Mouse (Mus musculus) ES-E14 (cell line): ENCODE data around the gene Aatf. TPM values are rescaled to one million over a fixed set of nuclear protein-coding genes. Genes with fewer than 3 reads are reported as not detected.

ENCODE experiments used
- DNase-seq: peaks from one replicate; pipeline ENCODE4 v3.0.0-alpha.2; 2013; ENCODE audit warnings: low read depth, low spot score
- H3K27ac ChIP-seq: 2 replicates; pipeline ENCODE4 v1.5.1; 2012; ENCODE audit warnings: low read depth, mild to moderate bottlenecking, low read length, moderate library complexity, mixed read lengths; ENCODE audit not compliant: poor library complexity, insufficient read depth, severe bottlenecking
- H3K36me3 ChIP-seq: 2 replicates; pipeline ENCODE4 v1.6.1; 2012; ENCODE audit warnings: mild to moderate bottlenecking, low read length, moderate library complexity, mixed read lengths; ENCODE audit not compliant: control insufficient read depth, poor library complexity, insufficient read depth, severe bottlenecking
- H3K4me1 ChIP-seq, 2 experiments: fragments of 150-350 bp in 1 of 2; sonication (generic) in 1 of 2; 2 replicates each; pipeline ENCODE4 v1.6.1; 2012; ENCODE audit warnings: low read length in 2 of 2, mild to moderate bottlenecking in 1 of 2, mixed read lengths in 1 of 2; ENCODE audit not compliant: control insufficient read depth in 2 of 2, insufficient read depth in 2 of 2, poor library complexity in 1 of 2
- H3K4me3 ChIP-seq, 2 experiments: fragments of 150-350 bp in 1 of 2; sonication (generic) in 1 of 2; 2 replicates each; pipeline ENCODE4 v1.5.1; 2012; ENCODE audit warnings: low read length in 2 of 2, low read depth in 1 of 2, mild to moderate bottlenecking in 1 of 2, mixed read lengths in 1 of 2; ENCODE audit not compliant: insufficient read depth in 1 of 2, poor library complexity in 1 of 2, severe bottlenecking in 1 of 2
- H3K9ac ChIP-seq: 2 replicates; pipeline ENCODE4 v1.6.1; 2012; ENCODE audit warnings: low read depth, mild to moderate bottlenecking, low read length, mixed read lengths; ENCODE audit not compliant: poor library complexity, insufficient read depth, severe bottlenecking
- H3K9me3 ChIP-seq: fragments of 150-350 bp; sonication (generic); 2 replicates; pipeline ENCODE4 v1.6.1; 2012; ENCODE audit warnings: low read depth, mild to moderate bottlenecking, low read length; ENCODE audit not compliant: control insufficient read depth, insufficient read depth
- CHD2 ChIP-seq: IDR thresholded peaks from 2 replicates; pipeline ENCODE4 v1.6.1; 2014; ENCODE audit warnings: mild to moderate bottlenecking, low read depth, low read length, inconsistent platforms
- HCFC1 ChIP-seq: IDR thresholded peaks from 2 replicates; pipeline ENCODE4 v1.6.1; 2012; ENCODE audit warnings: low read length, inconsistent platforms, borderline replicate concordance; ENCODE audit not compliant: insufficient read depth
- MAFK ChIP-seq: IDR thresholded peaks from 2 replicates; pipeline ENCODE4 v1.6.1; 2014; ENCODE audit warnings: mild to moderate bottlenecking, low read depth, low read length, inconsistent platforms; ENCODE audit not compliant: insufficient read depth
- ZC3H11A ChIP-seq: IDR thresholded peaks from 2 replicates; pipeline ENCODE4 v1.6.1; 2012; ENCODE audit warnings: low read depth, mild to moderate bottlenecking, inconsistent platforms, low read length, borderline replicate concordance
- ZNF384 ChIP-seq: IDR thresholded peaks from 2 replicates; pipeline ENCODE4 v1.6.1; 2012; ENCODE audit warnings: low read depth, low read length, inconsistent platforms
- in situ Hi-C, 2 experiments: fragments of 600-800 bp; cut with MboI; formaldehyde crosslinking; loops; one replicate each; pipeline ENCODE4 v1.15.1; 2025; ENCODE audit warnings: low sequenced_read_pairs in 2 of 2, inconsistent platforms in 1 of 2; ENCODE audit not compliant: unreplicated experiment in 2 of 2
- total RNA-seq: library from RNA; depleted of rRNA; stranded (reverse); fragments of 300-350 nt; gene quantifications from 2 replicates; pipeline ENCODE4 v1.2.3, GENCODE M21; 2012

Aatf gene
- total RNA-seq, 1 experiment, result 55.5 TPM

- H3K36me3 ChIP-seq, result peaks cover 7% of the 10 kb centered on the region
- TF ChIP-seq HCFC1, result no peak
- no peak for TF ChIP-seq ZC3H11A
- no peak for TF ChIP-seq ZNF384
- no peak for TF ChIP-seq MAFK
- TF ChIP-seq CHD2, result no peak
- DNase-seq, result no peak
- H3K9me3 ChIP-seq, result no peaks in the 10 kb centered on the region
- no peak overlapping the region for H3K4me3 ChIP-seq
- H3K9ac ChIP-seq, result no peak overlapping the region
- H3K27ac ChIP-seq, result no peak overlapping the region
- no peaks in the 10 kb centered on the region for H3K4me1 ChIP-seq
- in situ Hi-C loops, result no loop called here
Observed at GRCm38 (mm10) chr11:84442554-84443331, 70.6 kb downstream of the Aatf start.

GRCm38 (mm10) chr11:84440402-84440801, 72.9 kb downstream of the Aatf start:
- H3K4me1 ChIP-seq, result peaks cover 0 to 4% of the 10 kb centered on the region in 2 experiments; a peak in 1 of 4 replicates
- TF ChIP-seq CHD2 (no peak), HCFC1 (no peak), ZC3H11A (no peak), MAFK (no peak), ZNF384 (no peak)

GRCm38 (mm10) chr11:84434879-84435278, 78.4 kb downstream of the Aatf start:
- TF ChIP-seq MAFK, result no peak
- no peak for TF ChIP-seq HCFC1
- no peak for TF ChIP-seq CHD2
- no peak for TF ChIP-seq ZC3H11A
- no peak for TF ChIP-seq ZNF384
- H3K27ac ChIP-seq, result no peak overlapping the region
- DNase-seq, result peak; percentile 30
- no peak overlapping the region for H3K9ac ChIP-seq
- H3K4me1 ChIP-seq, result peaks cover 0 to 4% of the 10 kb centered on the region in 2 experiments; a peak in 1 of 4 replicates
- H3K36me3 ChIP-seq, result peaks cover 9% of the 10 kb centered on the region; the same call in 1 of the 2 replicates
- no peak overlapping the region for H3K4me3 ChIP-seq
- in situ Hi-C loops, result no loop called here
- H3K9me3 ChIP-seq, result no peaks in the 10 kb centered on the region

More at GRCm38 (mm10) chr11:84440402-84440801, 72.9 kb downstream of the Aatf start:
- H3K36me3 ChIP-seq, result peaks cover 10% of the 10 kb centered on the region
- H3K9me3 ChIP-seq, result no peaks in the 10 kb centered on the region
- H3K27ac ChIP-seq, result no peak overlapping the region
- no peak for DNase-seq
- in situ Hi-C loops, result no loop called here
- no peak overlapping the region for H3K4me3 ChIP-seq
- no peak overlapping the region for H3K9ac ChIP-seq

- H3K27ac ChIP-seq, result no peak overlapping the region
- in situ Hi-C loops, result no loop called here
- TF ChIP-seq ZC3H11A, result no peak
- no peak for TF ChIP-seq CHD2
- no peak for TF ChIP-seq HCFC1
- TF ChIP-seq ZNF384, result no peak
- TF ChIP-seq MAFK, result no peak
- peaks cover 0 to 5% of the 10 kb centered on the region in 2 experiments; a peak in 1 of 4 replicates for H3K4me1 ChIP-seq
- no peak for DNase-seq
- H3K9ac ChIP-seq, result no peak overlapping the region
- H3K4me3 ChIP-seq, result no peak overlapping the region
- H3K9me3 ChIP-seq, result no peaks in the 10 kb centered on the region
- H3K36me3 ChIP-seq, result peaks cover 6% of the 10 kb centered on the region; the same call in 1 of the 2 replicates
Observed at GRCm38 (mm10) chr11:84430336-84430735, 83.0 kb downstream of the Aatf start.

GRCm38 (mm10) chr11:84429581-84429980, 83.7 kb downstream of the Aatf start:
- Histone ChIP-seq H3K9me3 (no peaks in the 10 kb centered on the region), H3K27ac (no peak overlapping the region), H3K9ac (no peak overlapping the region), H3K4me3 (no peak overlapping the region), H3K36me3 (peaks cover 6% of the 10 kb centered on the region; the same call in 1 of the 2 replicates), H3K4me1 (peaks cover under 1 to 9% of the 10 kb centered on the region in 2 experiments; a peak in 2 of 4 replicates)
- in situ Hi-C loops, result no loop called here
- peak; percentile 64; the same call in 1 of the 2 replicates for TF ChIP-seq ZC3H11A
- no peak for TF ChIP-seq CHD2
- DNase-seq, result peak; percentile 42
